Mouse (Mus musculus): ENCODE measurements around the gene Ube3b.

The Ube3b gene

DNA sequence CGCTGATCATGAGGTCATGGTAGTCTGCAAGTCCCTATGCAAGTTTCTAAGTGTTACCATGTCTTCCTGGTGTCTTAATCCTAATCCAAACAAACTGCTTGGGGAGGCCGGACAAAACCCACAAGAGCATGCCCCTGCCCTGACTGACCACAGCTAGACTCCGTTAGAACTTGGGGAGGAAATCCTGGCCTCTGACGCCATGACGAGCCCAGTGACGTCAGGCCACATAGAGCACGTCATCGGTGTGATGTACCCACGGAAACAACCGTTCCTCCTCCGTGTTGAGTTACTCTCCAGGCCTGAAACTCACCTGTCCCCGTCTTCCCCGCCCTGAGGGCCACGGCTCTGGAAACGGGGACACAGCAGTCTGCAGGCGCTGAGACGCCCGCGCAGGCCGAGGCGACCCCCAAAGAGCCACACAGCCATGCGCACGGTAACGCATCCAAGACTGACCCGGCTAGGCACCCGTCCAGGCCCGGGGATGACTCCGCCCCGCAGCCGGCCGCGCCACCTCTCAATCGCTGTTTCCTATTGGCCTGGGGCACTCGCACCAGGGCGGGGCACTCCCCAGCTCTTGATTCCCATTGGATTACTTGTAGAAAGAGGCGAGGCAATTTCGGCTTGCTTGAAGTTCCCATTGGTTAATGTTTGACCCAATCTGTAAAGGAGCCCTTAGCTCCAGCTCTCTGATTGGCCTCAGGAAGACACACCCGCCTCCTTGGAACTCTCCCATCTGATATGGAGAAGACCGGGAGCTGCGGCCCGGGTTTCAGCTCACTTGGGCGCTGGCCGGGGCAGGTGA is 63.4 kb downstream of the Ube3b start, which contains the start of the genes Mmab and Mvk:
TSS of gene Mmab (minus strand) at position 495 of the 802 bp plus-strand sequence.
TSS of gene Mvk (plus strand) at position 704 of the 802 bp plus-strand sequence.
- ChIA-PET CTCF (interaction anchor here in 3 of 4 experiments (0.5 to 1.8 kb wide), 21 partner anchors 9 to 415 kb away, joined by 3 to 12 read pairs (median 3); partner anchors contain the start of gene Fam222a (in 1 of the 3)), POLR2A (interaction anchor here (0.5 to 3.4 kb wide), 67 partner anchors 8 to 1926 kb away, joined by 3 to 31 read pairs (median 4); partner anchors contain the start of genes Fam222a (in 2 of the 4), 2210016L21Rik (in 1 of the 4), Alkbh2 (in 1 of the 4) and Ankrd13a (in 1 of the 4))

DNA sequence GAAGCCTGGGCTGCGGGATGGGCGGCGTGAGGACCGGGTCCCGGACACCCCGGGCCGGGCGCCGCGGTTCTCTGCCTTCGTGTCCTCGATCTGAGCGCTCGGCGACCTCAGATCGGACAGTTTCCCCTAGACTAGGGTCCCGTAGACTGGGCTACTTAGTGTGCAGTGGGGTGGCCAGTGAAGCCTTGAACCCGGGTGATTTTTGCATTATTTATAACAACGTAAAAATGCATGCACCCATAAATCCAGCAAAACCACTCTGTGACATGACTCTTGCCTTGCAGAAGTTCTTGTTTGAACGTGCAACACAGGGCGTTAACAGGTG is 63.9 kb downstream of the Ube3b start:
- CTCF ChIA-PET, result interaction anchor here in 3 of 4 experiments (0.6 to 1.8 kb wide), 17 partner anchors 9 to 415 kb away, joined by 3 to 12 read pairs (median 3); partner anchors contain the start of gene Fam222a (in 1 of the 3)
- POLR2A ChIA-PET, result interaction anchor here (0.6 to 3.4 kb wide), 61 partner anchors 8 to 571 kb away, joined by 3 to 31 read pairs (median 4); partner anchors contain the start of genes Fam222a (in 2 of the 4), 2210016L21Rik (in 1 of the 4), Alkbh2 (in 1 of the 4) and Ankrd13a (in 1 of the 4)

DNA sequence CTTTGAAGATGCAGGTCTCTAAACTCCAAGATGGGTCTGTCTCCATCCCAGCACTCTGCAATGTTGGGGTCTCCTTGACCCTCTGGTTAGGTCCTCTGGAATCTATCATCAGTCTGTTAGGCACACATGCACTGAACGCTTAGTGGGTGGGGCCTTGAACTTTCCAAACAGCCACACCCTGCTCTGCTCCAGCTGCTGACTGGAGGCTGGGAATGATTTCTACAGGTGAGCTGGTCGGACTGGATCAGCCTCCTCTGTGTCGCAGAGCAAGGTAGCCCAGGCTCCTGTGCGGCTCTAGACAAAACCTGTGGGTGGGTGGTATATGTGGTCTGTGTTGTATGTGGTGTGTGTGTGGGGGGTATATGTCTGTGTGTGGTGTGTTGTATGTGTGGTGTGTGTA is 68.6 kb downstream of the Ube3b start:
- ChIA-PET CTCF (interaction anchor here in 1 of 4 experiments (0.6 kb wide), 1 partner anchor 8 kb away, joined by 3 read pairs; no protein-coding TSS in a partner anchor), POLR2A (interaction anchor here in 1 of 4 experiments (0.5 kb wide), 1 partner anchor 23 kb away, joined by 3 read pairs; no protein-coding TSS in a partner anchor)

DNA sequence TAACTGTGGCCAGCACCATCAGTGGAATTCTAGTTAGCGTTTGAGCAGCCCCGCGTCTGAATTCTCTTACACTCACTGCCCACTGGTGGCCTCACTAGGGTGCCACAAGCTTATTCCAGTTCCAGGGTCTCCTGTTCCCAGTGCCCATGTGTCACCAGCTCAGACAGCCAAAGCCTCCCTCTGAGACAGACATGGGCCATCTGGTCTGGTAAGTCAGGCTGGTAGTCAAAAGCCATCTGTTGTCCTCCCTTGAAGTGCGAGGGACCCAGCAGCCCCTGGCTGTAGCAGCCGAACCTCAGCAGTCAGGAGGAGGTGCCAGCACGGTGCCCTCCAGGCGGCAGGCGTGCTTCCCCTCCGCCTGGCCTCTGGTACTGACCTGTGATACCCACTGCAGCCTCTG is 75.9 kb downstream of the Ube3b start:
- POLR2A ChIA-PET, result interaction anchor here in 2 of 4 experiments (0.7 to 2.1 kb wide), 4 partner anchors 12 to 1133 kb away, joined by 3 to 6 read pairs (median 4); partner anchors contain the start of genes Mmab (in 1 of the 2) and Mvk (in 1 of the 2)
- CTCF ChIA-PET, result interaction anchor here in 1 of 4 experiments (0.6 to 0.9 kb wide), 2 partner anchors 11 to 116 kb away, joined by 3 read pairs; no protein-coding TSS in a partner anchor

DNA sequence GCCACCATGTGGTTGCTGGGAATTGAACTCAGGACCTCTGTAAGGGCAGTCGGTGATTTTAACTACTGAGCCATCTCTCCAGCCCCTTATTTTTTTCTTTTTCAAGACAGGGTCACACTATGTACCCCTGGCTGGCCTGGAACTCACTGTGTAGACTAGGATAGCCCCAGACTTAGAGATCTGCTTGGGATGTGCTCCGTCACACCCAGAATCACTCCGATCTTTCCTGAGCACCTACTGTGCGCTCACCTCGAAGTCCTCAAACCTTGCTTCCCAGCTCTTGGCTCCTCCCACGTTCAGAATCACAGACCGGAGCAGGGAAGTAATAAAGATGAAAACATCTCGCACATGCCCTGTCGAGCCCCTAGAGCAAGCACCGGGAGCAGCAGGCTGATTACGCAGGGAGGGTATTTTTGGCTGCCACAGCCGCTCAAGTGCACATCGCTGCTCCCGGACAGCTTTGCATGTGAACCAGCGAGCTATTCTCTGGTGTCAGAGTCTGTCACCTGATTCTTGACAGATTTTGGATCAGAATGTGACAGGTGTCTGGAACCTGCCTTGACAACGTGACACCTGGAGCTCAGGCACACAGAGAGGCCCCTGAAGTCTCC is 76.7 kb downstream of the Ube3b start:
- ChIA-PET POLR2A (interaction anchor here in 3 of 4 experiments (0.6 to 2.3 kb wide), 9 partner anchors 10 to 202 kb away, joined by 3 to 10 read pairs (median 3); partner anchors contain the start of genes Mmab (in 2 of the 3) and Mvk (in 2 of the 3)), CTCF (interaction anchor here in 3 of 4 experiments (0.6 to 1.5 kb wide), 6 partner anchors 8 to 1364 kb away, joined by 3 to 4 read pairs (median 3); partner anchors contain the start of genes Fam222a (in 1 of the 3), Mmab (in 1 of the 3) and Mvk (in 1 of the 3))

DNA sequence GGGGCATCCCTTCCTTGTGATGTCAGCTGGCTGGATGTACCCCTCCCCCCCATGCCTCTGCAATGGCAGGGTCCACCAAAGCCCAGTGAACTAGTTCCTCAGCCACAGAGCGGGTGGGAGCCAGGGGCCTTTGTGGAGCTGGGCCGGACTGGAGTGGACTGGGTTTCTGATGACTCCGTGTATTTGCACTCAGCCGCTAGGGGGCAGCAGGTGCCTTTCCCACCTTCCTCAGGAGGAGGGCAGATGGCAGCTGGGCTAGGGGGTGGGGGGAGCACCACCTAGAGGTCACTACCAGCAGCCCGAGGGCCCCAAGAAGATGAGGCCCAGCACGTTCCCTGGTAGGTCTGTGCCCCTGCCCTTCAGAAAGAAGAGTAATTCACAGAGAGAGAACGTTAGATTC is 80.8 kb downstream of the Ube3b start:
- CTCF ChIA-PET, result interaction anchor here (0.6 to 3.5 kb wide), 67 partner anchors 9 to 1362 kb away, joined by 3 to 14 read pairs (median 4); partner anchors contain the start of genes Mmab (in 3 of the 4), Mvk (in 3 of the 4), Fam222a (in 1 of the 4) and Ficd (in 1 of the 4)
- POLR2A ChIA-PET, result interaction anchor here (0.5 to 4.3 kb wide), 25 partner anchors 11 to 285 kb away, joined by 3 to 31 read pairs (median 4); partner anchors contain the start of genes Mmab (in 4 of the 4), Mvk (in 4 of the 4) and Fam222a (in 2 of the 4)

DNA sequence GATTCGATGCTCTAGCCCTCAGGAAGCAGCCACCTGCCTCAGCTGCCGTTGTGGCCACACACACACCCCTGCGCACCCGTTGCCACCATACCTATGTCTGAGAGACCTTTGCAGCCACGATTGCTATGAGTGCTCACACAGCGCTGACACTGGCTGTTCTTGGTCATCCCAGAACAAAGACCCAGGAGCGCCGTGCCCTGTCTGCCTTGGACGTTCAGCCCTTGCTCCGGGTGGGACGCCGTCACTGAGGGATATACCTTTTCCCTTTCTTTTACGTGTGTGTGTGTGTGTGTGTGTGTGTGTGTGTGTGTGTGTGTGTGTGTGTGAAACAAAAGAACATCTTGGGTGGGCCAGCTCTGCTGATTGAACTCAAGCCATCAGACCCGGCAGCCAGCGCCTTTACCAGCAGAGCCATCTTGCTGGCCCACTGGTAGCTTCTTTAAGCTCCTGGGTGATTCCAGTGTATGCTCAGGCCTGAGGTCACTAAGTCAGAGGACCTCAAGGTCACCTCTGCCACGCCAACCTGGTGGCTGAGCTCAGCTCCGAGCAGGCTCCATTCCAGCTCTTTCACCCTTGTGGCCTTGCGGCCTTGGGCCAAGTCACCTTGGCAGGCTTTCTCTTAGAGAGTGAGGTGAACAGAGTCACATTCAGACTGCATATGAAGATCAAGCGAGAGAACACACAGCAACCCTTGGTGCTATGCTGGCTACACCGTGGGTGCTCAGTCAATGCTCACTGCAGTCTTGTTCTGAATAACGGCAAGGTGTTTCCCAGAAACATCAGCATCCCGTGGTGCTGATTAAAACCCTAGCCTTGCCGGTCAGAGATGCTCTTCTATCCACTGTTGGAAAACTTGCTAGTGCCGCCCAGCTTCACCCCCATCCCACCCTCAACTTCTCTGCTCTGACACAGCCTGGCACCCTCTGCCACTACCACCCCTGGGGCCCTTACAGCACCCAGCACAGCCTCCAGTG is 81.9 kb downstream of the Ube3b start:
- CTCF ChIA-PET, result interaction anchor here (0.6 to 3.5 kb wide), 35 partner anchors 10 to 1363 kb away, joined by 3 to 14 read pairs (median 4); partner anchors contain the start of genes Fam222a (in 1 of the 4), Mmab (in 1 of the 4) and Mvk (in 1 of the 4)
- POLR2A ChIA-PET, result interaction anchor here (0.6 to 4.3 kb wide), 16 partner anchors 10 to 202 kb away, joined by 3 to 31 read pairs (median 4); partner anchors contain the start of genes Mmab (in 4 of the 4) and Mvk (in 4 of the 4)

DNA sequence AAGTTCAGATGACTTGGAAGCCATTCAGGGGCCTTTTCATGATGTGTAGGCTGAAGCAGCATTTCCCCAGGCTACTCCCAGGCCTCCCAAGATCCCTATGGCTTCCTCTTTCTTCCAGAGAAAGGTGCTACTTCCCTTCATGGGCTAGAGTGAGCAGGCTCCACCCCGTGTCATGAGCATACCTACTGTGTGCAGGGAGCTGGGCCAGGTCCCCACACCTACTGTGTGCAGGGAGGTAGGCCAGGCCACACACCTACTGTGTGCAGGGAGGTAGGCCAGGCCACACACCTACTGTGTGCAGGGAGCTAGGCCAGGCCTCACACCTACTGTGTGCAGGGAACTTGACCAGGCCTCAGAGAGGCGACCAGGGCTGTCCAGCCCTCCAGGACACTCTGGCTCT is 84.2 kb downstream of the Ube3b start:
- POLR2A ChIA-PET, result interaction anchor here in 1 of 4 experiments (1.8 kb wide), 1 partner anchor 9 kb away, joined by 5 read pairs; no protein-coding TSS in a partner anchor
- CTCF ChIA-PET, result interaction anchor here in 2 of 4 experiments (0.6 to 1.9 kb wide), 3 partner anchors 10 to 292 kb away, joined by 3 to 7 read pairs (median 6); partner anchors contain the start of genes Mmab (in 1 of the 2) and Mvk (in 1 of the 2)

DNA sequence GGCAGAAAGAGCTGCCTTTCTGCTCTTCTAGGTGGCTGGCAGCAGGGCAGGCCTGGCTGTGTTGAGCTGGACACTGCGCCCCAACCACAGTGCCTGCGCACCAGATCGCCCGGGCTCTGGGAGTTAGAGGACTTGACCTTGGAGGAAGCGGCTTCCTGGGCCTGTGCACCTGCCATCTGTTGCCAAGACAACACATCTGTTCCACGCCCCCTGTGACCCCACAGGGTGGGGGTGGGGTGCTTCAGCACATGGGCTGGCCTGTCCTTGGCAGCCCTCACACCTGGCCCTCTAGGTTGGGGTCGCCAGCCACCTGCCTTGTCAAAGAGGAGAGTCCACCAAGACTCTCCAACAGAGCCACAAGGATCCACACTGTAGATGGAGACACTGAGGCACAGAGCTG is 85.2 kb downstream of the Ube3b start:
- POLR2A ChIA-PET, result interaction anchor here in 3 of 4 experiments (0.5 to 2.7 kb wide), 11 partner anchors 10 to 400 kb away, joined by 3 to 14 read pairs (median 3); partner anchors contain the start of genes Fam222a (in 1 of the 3), Mmab (in 1 of the 3), Mvk (in 1 of the 3) and Usp30 (in 1 of the 3)
- CTCF ChIA-PET, result interaction anchor here in 2 of 4 experiments (0.6 to 1.9 kb wide), 8 partner anchors 21 to 196 kb away, joined by 3 to 9 read pairs (median 4); partner anchors contain the start of genes Fam222a (in 1 of the 2), Mmab (in 1 of the 2) and Mvk (in 1 of the 2)

DNA sequence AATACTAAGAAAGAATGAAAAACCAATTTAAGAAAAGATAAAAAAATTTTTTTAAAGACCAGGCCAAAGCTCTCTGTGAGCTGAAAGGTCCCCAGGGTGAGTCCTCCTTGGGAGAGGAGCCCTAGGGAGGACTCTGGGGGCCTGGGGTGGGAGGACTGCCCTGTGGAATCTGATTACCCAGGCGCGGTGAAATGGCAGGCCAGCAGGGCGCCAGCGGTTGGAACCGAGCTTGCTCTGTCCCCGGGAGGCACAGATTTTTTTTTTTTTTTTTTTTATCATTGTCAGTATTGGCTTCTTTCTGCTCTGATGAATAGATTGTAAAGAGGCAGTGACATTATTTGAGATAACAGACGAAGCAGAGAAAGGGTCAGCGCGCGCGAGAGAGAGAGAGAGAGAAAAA is 86.6 kb downstream of the Ube3b start:
- POLR2A ChIA-PET, result interaction anchor here (0.5 to 2.7 kb wide), 19 partner anchors 9 to 360 kb away, joined by 3 to 14 read pairs (median 3); partner anchors contain the start of genes Fam222a (in 2 of the 4), Mmab (in 2 of the 4) and Mvk (in 2 of the 4)
- CTCF ChIA-PET, result interaction anchor here (0.5 to 1.5 kb wide), 13 partner anchors 8 to 362 kb away, joined by 3 to 7 read pairs (median 3); partner anchors contain the start of gene Mvk (in 1 of the 4)

DNA sequence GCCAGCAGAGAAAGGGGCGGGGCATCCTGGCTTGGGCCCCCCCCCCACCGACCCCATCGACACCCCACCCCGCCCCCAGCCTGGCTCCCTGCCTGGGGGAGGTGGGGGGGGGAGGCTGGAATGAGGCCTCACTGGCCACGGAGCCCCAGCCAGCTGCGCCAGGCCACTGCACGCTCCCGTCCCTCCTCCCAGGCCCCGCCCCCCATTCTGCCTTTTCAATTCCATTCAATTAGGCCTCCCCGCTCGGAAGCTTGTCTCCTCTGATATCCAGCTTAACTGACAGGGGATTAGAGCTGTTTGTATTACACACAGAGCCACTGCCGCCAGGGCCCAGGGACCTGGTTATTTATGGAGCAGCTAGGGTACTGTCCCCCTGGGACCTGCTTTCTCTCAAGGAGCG is 87.0 kb downstream of the Ube3b start:
- POLR2A ChIA-PET, result interaction anchor here in 3 of 4 experiments (0.7 to 2.7 kb wide), 14 partner anchors 9 to 199 kb away, joined by 3 to 14 read pairs (median 4); partner anchors contain the start of genes Mmab (in 2 of the 3), Mvk (in 2 of the 3) and Fam222a (in 1 of the 3)
- CTCF ChIA-PET, result interaction anchor here in 3 of 4 experiments (0.6 to 1.5 kb wide), 13 partner anchors 8 to 363 kb away, joined by 3 to 7 read pairs (median 3); partner anchors contain the start of gene Mvk (in 1 of the 3)

DNA sequence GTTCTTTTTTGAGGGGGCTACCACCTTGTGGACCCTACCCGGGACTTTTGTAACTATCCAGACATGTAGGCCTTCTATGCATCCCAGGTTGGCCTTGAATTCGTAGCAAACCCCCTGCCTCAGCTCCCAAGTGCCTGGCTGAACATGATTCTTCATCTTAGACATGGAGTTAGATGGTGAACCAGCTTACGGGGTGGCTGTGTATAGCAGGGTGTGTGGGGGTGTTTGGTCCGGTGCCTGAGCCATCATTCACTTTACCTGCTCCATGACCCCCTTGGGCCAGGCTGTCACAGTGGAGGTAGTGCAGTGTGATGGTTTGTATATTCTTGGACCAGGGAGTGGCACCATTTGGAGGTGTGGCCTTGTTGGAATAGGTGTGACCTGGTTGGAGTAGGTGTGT is 87.6 kb downstream of the Ube3b start:
- CTCF ChIA-PET, result interaction anchor here in 3 of 4 experiments (0.6 to 1.5 kb wide), 9 partner anchors 9 to 363 kb away, joined by 3 to 7 read pairs (median 4); partner anchors contain the start of gene Mvk (in 1 of the 3)
- POLR2A ChIA-PET, result interaction anchor here in 3 of 4 experiments (0.7 to 2.4 kb wide), 10 partner anchors 9 to 197 kb away, joined by 3 to 14 read pairs (median 4); partner anchors contain the start of genes Mmab (in 2 of the 3) and Mvk (in 2 of the 3)

DNA sequence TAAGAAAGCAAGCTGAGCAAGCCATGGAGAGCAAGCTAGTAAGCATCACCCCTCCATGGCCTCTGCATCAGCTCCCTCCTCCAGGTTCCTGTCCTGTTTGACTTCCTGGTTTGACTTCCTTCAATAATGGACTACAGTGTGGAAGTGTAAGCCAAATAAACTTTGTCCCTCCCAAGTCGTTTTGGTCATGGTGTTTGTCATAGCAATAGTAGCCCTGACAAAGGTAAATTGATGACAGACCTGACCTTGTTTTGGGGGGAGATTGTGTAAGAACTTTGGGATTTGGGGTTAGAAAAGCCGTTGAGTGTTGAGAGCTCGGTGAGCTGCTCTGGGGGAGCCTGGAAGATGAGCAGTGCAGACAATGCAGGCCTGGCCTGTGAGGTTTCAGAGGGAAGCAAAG is 90.0 kb downstream of the Ube3b start:
- POLR2A ChIA-PET, result interaction anchor here in 2 of 4 experiments (0.7 to 1.0 kb wide), 2 partner anchors 11 to 153 kb away, joined by 3 read pairs; no protein-coding TSS in a partner anchor
- CTCF ChIA-PET, result interaction anchor here (0.8 to 1.4 kb wide), 4 partner anchors 9 to 90 kb away, joined by 3 to 5 read pairs (median 3); no protein-coding TSS in a partner anchor
